Mouse (Mus musculus): ENCODE measurements around the gene Mrpl16. TPM values are rescaled to one million over a fixed set of nuclear protein-coding genes. Genes with fewer than 3 reads are reported as not detected.

The Mrpl16 gene
- 54.5 and 62.6 TPM in 2 replicates for polyA plus RNA-seq (2016; fragmentation: Nextera tagmentation; extraction: Ambion mirVana)

DNA sequence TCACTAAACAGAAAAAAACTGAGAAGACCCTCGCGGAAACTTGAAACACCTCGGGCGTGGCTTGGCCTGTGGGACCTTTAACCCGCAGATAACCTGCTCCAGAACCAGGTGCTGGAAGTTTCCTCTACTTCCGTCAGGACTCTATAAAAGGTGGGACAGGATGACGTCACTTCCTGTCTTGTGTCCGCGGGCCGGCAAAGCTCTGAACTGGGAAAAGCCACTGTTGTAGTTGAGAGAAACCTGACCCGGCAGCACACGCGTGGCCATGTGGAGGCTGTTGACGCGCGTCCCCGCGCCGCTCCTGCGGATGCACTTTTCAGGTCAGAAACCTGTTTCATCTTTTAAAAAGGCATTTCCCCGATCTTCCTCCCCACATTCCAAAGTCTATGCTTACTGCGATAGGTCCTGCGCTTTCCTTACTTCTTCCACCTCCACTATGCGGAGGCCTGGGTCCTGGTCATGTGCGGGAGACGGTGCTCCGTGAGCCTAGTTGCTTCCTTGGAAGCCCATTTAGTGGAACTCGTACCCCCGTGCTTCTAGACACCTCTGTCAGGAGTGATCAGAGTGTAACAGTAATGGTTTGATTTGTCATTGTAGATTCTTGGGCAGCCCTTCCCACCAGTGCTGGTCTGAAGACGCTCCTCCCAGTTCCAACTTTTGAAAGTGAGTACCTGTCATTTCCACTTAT, at the start of gene Mrpl16:
Gene Mrpl16 (plus strand): TSS at position 187 of the 688 bp plus-strand sequence.
- peak within 1 kb of the TSS; percentile 70 for H3K4me2 ChIP-seq
- H3K4me1 ChIP-seq, result peaks cover 16% of the 10 kb centered on the region
- H3K27ac ChIP-seq, result peak within 1 kb of the TSS; percentile 52
- H3K4me3 ChIP-seq, result peak within 1 kb of the TSS; percentile 69
- H3K27me3 ChIP-seq (replicated peaks), result no peaks in the 10 kb centered on the region
- peaks cover 33% of the 10 kb centered on the region for H3K36me3 ChIP-seq
- ATAC-seq, result peak; percentile 90
- WGBS (ENCODE audit: insufficient replicate concordance), result 3% methylated on average over 30 of the region's 30 CpGs
- H3K9me3 ChIP-seq (replicated peaks), result no peaks in the 10 kb centered on the region
- peak within 1 kb of the TSS; percentile 72 for H3K9ac ChIP-seq

DNA sequence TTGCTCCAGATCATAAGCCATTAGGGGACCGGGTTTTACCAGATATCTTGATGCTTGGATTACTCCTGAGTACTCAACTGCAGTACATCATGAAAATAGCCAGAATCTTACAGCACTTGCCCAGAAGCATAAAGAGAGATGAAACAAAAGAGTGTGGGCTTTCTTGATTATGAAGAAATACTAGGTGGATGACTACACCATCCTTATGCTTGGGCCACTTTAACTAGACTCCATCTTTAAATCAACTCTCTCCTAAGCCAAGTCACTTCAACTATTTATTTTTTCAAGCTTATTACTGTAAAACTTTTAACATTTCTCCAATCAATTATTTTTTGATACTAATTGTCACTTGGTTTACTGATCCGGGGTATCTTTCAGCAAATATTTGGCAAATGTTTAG, 46.3 kb upstream of the Mrpl16 start:
- Histone ChIP-seq H3K9ac (no peak overlapping the region), H3K4me3 (no peak overlapping the region), H3K27ac (no peak overlapping the region), H3K36me3 (no peaks in the 10 kb centered on the region), H3K4me1 (peaks cover 21% of the 10 kb centered on the region), H3K4me2 (no peak overlapping the region), H3K9me3 (replicated peaks) (no peaks in the 10 kb centered on the region), H3K27me3 (replicated peaks) (no peaks in the 10 kb centered on the region)
- ATAC-seq, result no peak
- 79% methylated on average over 2 of the region's 2 CpGs for WGBS (ENCODE audit: insufficient replicate concordance)

DNA sequence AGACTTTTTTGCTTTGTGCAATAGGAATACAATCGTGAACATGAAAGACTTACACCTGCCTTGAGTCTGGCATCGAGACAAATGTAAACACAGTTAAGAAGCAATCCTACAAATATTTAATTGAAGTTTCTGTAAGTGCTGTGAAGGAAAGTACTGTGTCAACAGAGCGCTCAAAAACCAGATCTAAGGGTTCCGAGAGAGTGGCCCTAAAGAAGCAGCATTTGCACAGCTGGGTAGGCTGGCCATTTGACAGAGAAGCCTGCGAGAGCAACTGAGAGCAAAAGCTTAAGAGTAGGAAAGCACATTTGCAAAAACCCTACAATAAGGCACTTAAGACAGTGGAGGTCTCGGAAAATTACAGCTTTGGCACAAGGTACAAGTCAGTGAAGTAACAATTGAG, 45.9 kb upstream of the Mrpl16 start:
- no peaks in the 10 kb centered on the region for H3K9me3 ChIP-seq (replicated peaks)
- WGBS (ENCODE audit: insufficient replicate concordance), result 69% methylated on average over 6 of the region's 6 CpGs
- ATAC-seq, result no peak

DNA sequence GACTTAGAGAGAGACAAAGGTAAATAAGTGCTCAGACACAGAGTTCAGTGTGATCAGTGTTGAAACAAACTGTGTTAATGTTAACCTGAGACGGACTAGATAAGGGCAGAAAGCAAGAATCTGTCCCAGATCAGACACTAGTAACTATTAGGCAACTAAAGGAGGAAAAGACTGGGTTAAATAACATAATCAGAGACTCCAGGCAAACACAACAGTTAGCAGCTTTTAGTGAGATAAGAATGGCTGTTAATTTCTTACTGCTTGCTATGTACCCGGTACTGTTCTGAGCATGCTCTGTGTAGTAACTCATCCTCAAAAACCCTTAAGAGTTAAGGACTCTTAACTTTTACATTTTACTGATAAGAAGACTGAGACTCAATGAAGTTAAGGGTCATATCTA, 44.3 kb upstream of the Mrpl16 start:
- Histone ChIP-seq H3K36me3 (no peaks in the 10 kb centered on the region), H3K4me1 (peaks cover 21% of the 10 kb centered on the region), H3K27me3 (replicated peaks) (no peaks in the 10 kb centered on the region), H3K27ac (peak overlapping the region; percentile 73; the same call in 1 of the 2 replicates), H3K9ac (no peak overlapping the region), H3K4me2 (no peak overlapping the region), H3K4me3 (no peak overlapping the region), H3K9me3 (replicated peaks) (no peaks in the 10 kb centered on the region)
- ATAC-seq, result peak; percentile 89
- WGBS (ENCODE audit: insufficient replicate concordance), result 24% methylated on average over 2 of the region's 2 CpGs

More for the DNA sequence above, 45.9 kb upstream of the Mrpl16 start:
- Histone ChIP-seq H3K4me3 (no peak overlapping the region), H3K27me3 (replicated peaks) (no peaks in the 10 kb centered on the region), H3K4me2 (no peak overlapping the region), H3K27ac (no peak overlapping the region), H3K36me3 (no peaks in the 10 kb centered on the region), H3K4me1 (peaks cover 21% of the 10 kb centered on the region), H3K9ac (no peak overlapping the region)

DNA sequence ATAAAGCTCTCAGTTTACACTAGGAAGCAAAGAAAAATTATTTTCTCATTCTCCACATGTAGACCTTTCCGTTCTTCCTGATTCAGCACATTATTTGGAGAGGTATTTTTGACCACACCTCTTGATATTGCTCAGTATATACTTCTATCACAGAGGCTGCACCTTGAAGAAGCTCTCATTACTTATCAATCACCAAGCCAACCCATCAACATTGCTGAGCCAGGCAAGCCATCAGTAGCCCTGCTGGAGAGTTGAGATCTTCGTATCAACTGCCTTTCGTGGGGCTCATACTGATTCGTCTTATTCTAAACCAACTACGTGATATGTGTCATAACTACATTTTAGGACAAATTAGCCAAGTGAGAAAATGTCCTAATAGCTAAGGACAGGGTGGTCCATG, 42.9 kb upstream of the Mrpl16 start:
- Histone ChIP-seq H3K4me1 (peaks cover 21% of the 10 kb centered on the region), H3K27ac (peak overlapping the region; percentile 72; the same call in 1 of the 2 replicates), H3K27me3 (replicated peaks) (no peaks in the 10 kb centered on the region), H3K36me3 (no peaks in the 10 kb centered on the region), H3K4me3 (no peak overlapping the region), H3K4me2 (0 out of 2 replicates have a peak overlapping the region, but pooled peaks have one; percentile 8), H3K9ac (no peak overlapping the region), H3K9me3 (replicated peaks) (no peaks in the 10 kb centered on the region)
- peak; percentile 83 for ATAC-seq
- 41% methylated on average over 5 of the region's 5 CpGs for WGBS (ENCODE audit: insufficient replicate concordance)

DNA sequence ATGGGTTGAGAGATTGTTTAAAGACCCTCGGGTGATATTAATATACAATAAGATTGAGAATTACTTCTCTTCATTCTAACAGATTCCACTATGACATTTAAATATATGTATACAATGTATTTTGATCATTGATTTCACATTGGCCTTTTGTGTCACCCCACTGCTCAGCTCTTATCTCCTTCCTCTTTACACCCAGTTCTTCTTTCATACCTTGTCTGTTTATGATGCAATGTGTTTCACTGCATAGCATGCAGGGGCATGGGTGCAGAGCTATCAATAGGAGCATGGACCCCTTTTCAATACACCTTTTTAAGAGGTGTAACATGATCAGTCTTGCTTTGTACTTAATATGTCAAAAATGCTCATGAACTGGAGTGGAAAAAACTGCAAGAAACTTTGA, 39.9 kb upstream of the Mrpl16 start:
- Histone ChIP-seq H3K27ac (no peak overlapping the region), H3K27me3 (replicated peaks) (no peaks in the 10 kb centered on the region), H3K9me3 (replicated peaks) (no peaks in the 10 kb centered on the region), H3K36me3 (no peaks in the 10 kb centered on the region), H3K4me2 (no peak overlapping the region), H3K4me1 (peaks cover 16% of the 10 kb centered on the region), H3K4me3 (no peak overlapping the region), H3K9ac (no peak overlapping the region)
- ATAC-seq, result no peak
- WGBS (ENCODE audit: insufficient replicate concordance), result 53% methylated on average over 1 of the region's 1 CpGs

DNA sequence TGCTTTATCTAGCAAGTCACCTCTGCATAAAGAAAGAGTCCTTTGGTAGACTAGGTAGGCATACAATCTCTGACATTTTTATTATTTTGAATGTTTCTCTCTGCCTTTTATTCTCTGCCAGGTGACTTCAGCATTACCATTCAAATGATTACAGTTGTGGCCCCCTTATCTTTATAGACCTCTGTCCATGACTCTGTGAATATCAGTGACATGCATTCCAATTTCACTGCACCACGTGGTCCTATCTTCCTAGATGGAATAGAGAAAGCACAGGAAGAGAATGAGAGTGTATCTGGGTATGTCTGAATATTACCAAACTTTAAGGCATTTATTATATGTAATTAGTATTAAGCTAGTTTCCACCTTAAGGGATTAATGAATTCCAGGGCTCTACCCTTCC, 33.7 kb upstream of the Mrpl16 start:
- H3K4me3 ChIP-seq, result no peak overlapping the region
- H3K9me3 ChIP-seq (replicated peaks), result no peaks in the 10 kb centered on the region
- H3K27me3 ChIP-seq (replicated peaks), result no peaks in the 10 kb centered on the region
- H3K4me1 ChIP-seq, result peaks cover 10% of the 10 kb centered on the region
- WGBS (ENCODE audit: insufficient replicate concordance), result 17% methylated on average over 1 of the region's 1 CpGs
- H3K4me2 ChIP-seq, result no peak overlapping the region
- no peaks in the 10 kb centered on the region for H3K36me3 ChIP-seq
- no peak overlapping the region for H3K9ac ChIP-seq
- H3K27ac ChIP-seq, result no peak overlapping the region
- ATAC-seq, result peak; percentile 76

DNA sequence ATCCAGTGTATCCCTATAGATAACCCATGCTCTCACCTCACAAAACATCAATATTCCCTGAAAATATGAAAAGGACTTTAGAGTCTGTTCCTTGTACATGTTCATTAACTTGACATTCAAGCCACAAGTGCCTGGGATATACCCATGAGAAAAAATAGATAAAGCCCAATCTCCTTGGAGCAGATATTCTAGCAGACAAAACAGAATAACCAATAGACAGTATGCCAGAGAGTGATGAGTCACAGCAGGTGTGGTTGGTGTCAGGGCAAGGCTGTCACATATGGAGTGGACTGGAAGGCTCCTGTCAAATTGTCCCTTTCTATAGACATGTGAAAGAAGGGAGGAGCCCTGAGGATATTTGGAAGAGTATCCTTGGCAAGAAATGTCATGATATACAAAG, 24.5 kb upstream of the Mrpl16 start:
- Histone ChIP-seq H3K9ac (no peak overlapping the region), H3K4me3 (no peak overlapping the region), H3K27me3 (replicated peaks) (no peaks in the 10 kb centered on the region), H3K9me3 (replicated peaks) (no peaks in the 10 kb centered on the region), H3K36me3 (no peaks in the 10 kb centered on the region), H3K4me1 (peaks cover 11% of the 10 kb centered on the region), H3K27ac (no peak overlapping the region), H3K4me2 (no peak overlapping the region)
- peak; percentile 86 for ATAC-seq

DNA sequence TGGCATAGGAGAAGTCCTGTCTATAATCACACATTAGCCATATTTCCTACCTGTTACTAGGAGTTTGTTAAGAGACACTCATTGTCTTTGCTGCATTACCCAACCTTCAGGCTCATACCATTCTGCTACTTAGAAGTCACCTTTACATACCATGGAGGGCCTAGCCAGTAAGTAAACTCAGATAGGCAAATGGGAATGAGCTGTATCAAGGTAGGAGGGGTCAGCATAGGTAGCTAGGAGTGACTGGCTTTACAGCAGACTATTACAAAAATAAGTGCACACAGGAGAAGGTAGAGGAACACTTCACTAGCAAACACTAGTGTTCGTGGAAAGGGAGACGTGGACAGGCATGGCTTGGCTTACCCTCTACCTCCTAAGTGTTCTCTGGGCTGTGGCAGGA, 22.9 kb upstream of the Mrpl16 start, which contains the start of gene Gif:
Gene Gif (plus strand): TSS at position 257 of the 400 bp plus-strand sequence.
- no peak for ATAC-seq
- Histone ChIP-seq H3K27ac (no peak within 1 kb of the TSS), H3K4me2 (no peak within 1 kb of the TSS)

DNA sequence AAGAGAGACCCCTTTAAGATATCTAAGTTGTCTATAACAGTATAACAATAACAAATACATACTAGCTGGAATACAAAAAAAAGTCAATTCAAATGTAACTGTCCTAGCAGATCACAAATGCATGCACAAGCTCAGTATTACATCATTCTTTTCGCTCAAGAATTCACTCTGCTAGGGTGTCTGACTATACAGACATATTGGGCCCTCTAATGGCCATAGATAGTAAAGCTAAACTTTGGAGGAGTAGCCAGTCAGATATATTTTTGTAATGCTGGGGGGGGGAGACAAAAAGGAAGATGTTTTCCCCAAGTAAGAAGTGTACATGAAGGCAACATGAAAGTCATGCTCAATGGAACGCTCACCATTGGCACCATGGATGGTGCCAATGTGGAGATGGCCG, 5.1 kb upstream of the Mrpl16 start:
- no peak overlapping the region for H3K4me3 ChIP-seq
- no peaks in the 10 kb centered on the region for H3K36me3 ChIP-seq
- no peak overlapping the region for H3K4me2 ChIP-seq
- H3K4me1 ChIP-seq, result peaks cover 3% of the 10 kb centered on the region; the same call in 1 of the 2 replicates
- no peaks in the 10 kb centered on the region for H3K27me3 ChIP-seq (replicated peaks)
- ATAC-seq, result no peak
- 61% methylated on average over 3 of the region's 3 CpGs for WGBS (ENCODE audit: insufficient replicate concordance)
- H3K9ac ChIP-seq, result no peak overlapping the region
- no peaks in the 10 kb centered on the region for H3K9me3 ChIP-seq (replicated peaks)
- no peak overlapping the region for H3K27ac ChIP-seq

More for the DNA sequence above, 22.9 kb upstream of the Mrpl16 start, which contains the start of gene Gif:
- Histone ChIP-seq H3K9me3 (replicated peaks) (no peaks in the 10 kb centered on the region), H3K27me3 (replicated peaks) (no peaks in the 10 kb centered on the region), H3K9ac (no peak within 1 kb of the TSS), H3K4me3 (no peak within 1 kb of the TSS), H3K36me3 (no peaks in the 10 kb centered on the region), H3K4me1 (peaks cover 11% of the 10 kb centered on the region)
- 74% methylated on average over 2 of the region's 2 CpGs for whole genome bisulfite sequencing (ENCODE audit: insufficient replicate concordance)

DNA sequence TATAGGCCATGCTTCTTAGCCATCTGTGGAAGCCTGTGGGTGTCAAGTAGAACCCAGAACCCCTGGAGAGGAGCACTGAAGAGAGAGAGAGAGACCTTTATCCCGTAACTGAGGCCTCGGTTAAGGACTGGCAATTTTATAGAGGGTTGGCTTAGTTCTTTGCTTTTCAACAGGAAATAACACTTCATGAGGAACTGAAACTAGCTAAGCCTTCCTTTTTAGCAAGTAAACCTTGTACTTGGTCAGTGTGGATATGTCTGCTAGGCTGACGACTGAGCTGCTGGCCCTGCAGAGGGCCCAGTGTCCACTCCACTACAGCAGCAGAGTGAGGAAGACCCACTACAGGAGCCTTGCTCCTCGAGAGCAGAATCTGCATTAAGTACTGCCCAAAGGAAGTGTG, 3.8 kb upstream of the Mrpl16 start:
- Histone ChIP-seq H3K4me1 (peaks cover 12% of the 10 kb centered on the region), H3K4me3 (no peak overlapping the region), H3K4me2 (no peak overlapping the region), H3K9me3 (replicated peaks) (no peaks in the 10 kb centered on the region), H3K27me3 (replicated peaks) (no peaks in the 10 kb centered on the region), H3K27ac (no peak overlapping the region), H3K36me3 (no peaks in the 10 kb centered on the region), H3K9ac (no peak overlapping the region)
- WGBS (ENCODE audit: insufficient replicate concordance), result 53% methylated on average over 4 of the region's 4 CpGs
- no peak for ATAC-seq

DNA sequence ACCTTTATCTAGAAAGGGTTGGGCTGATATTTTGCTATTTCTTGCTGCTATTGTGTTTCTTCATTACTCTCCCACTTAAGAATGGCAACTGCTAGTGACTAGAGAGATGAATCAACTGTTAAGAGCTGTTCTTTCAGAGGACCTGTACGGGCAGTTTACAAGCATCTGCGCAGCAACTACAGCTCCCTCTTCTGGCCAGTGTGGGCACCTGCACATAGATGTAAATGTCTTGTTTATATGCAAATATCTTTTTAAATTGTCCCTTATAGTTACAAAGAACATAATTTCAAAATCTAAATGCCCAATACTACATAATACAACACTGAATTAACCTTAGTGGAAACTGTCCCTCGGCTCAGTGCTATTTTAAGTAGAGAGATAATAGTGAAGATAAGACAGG, 2.0 kb upstream of the Mrpl16 start:
- WGBS (ENCODE audit: insufficient replicate concordance), result 3% methylated on average over 3 of the region's 3 CpGs
- Histone ChIP-seq H3K27ac (no peak overlapping the region), H3K4me1 (peaks cover 16% of the 10 kb centered on the region), H3K9ac (no peak overlapping the region), H3K4me2 (no peak overlapping the region), H3K36me3 (peaks cover 11% of the 10 kb centered on the region), H3K27me3 (replicated peaks) (no peaks in the 10 kb centered on the region), H3K9me3 (replicated peaks) (no peaks in the 10 kb centered on the region), H3K4me3 (no peak overlapping the region)
- no peak for ATAC-seq
